Mouse (Mus musculus): ENCODE measurements around the gene Sema7a.

GRCm38 (mm10) chr9:57951993-57952392, 12.1 kb downstream of the Sema7a start:
- TF ChIP-seq CTCF (IDR thresholded peaks at IDR 0.05; ENCODE audit: low read depth, low read length), result no peak
- TF ChIP-seq EP300 (IDR thresholded peaks at IDR 0.05; ENCODE audit: insufficient read depth, low read depth, low read length), result no peak
- no peak for TF ChIP-seq POLR2A (IDR thresholded peaks at IDR 0.05; ENCODE audit: insufficient read depth, low read length)
